Mouse (Mus musculus) bone marrow, adult 2 months (tissue): ENCODE results near the gene Slc5a10.

Experiments used
- CTCF ChIP-seq: fragments of 200-500 bp; IDR thresholded peaks from 2 replicates; pipeline ENCODE4 v1.5.1; 2011; ENCODE audit warnings: low read length, control low read depth; ENCODE audit not compliant: control insufficient read depth, insufficient read depth
- POLR2A ChIP-seq: fragments of 200-500 bp; IDR thresholded peaks from 2 replicates; pipeline ENCODE4 v1.6.1; 2011; ENCODE audit warnings: low read depth, mild to moderate bottlenecking, control low read depth, low read length, borderline replicate concordance; ENCODE audit not compliant: control insufficient read depth

- TF ChIP-seq POLR2A, result no peak
- peak; percentile 16; the same call in 1 of the 2 replicates for TF ChIP-seq CTCF
Measured at GRCm38 (mm10) chr11:61760518-61760917, 39.9 kb upstream of the Slc5a10 start.
